Mouse (Mus musculus) hindbrain, embryonic 10.5 days (tissue): ENCODE results near the gene Cyp11a1. TPM values are rescaled to one million over a fixed set of nuclear protein-coding genes. Genes with fewer than 3 reads are reported as not detected.
A peak's percentile ranks its signal among the peaks of the same experiment; 100 is the strongest.

Source experiments
- DNase-seq: peaks from one replicate; pipeline ENCODE4 v3.0.0-alpha.2; 2017; ENCODE audit warnings: low spot score
- H3K27ac ChIP-seq: fragments of 300-500 bp; sonication (generic); 2 replicates; pipeline ENCODE4 v1.5.1; 2016; ENCODE audit warnings: mild to moderate bottlenecking, moderate library complexity
- H3K27me3 ChIP-seq: fragments of 300-500 bp; sonication (generic); 2 replicates; pipeline ENCODE4 v1.6.1; 2016; ENCODE audit warnings: mild to moderate bottlenecking; ENCODE audit not compliant: poor library complexity, insufficient read depth, severe bottlenecking
- H3K36me3 ChIP-seq: fragments of 300-500 bp; sonication (generic); 2 replicates; pipeline ENCODE4 v1.6.1; 2016; ENCODE audit warnings: mild to moderate bottlenecking, moderate library complexity
- H3K4me1 ChIP-seq: fragments of 300-500 bp; sonication (generic); replicated peaks from 2 replicates; pipeline ENCODE4 v1.6.1; 2016; ENCODE audit warnings: mild to moderate bottlenecking
- H3K4me3 ChIP-seq: fragments of 300-500 bp; sonication (generic); 2 replicates; pipeline ENCODE4 v1.5.1; 2016; ENCODE audit warnings: mild to moderate bottlenecking, moderate library complexity
- H3K9me3 ChIP-seq: fragments of 300-500 bp; sonication (generic); 2 replicates; pipeline ENCODE4 v1.6.1; 2016; ENCODE audit warnings: mild to moderate bottlenecking, moderate library complexity
- WGBS: fragments of 180-500 bp; shearing (Covaris S2); methylation state at CpG from one replicate; pipeline ENCODE4 v1.1.7; 2016; 5-methylcytosine and 5-hydroxymethylcytosine counted together
- polyA plus RNA-seq: library from polyadenylated mRNA; unstranded; fragments of >200 nt; fragmentation: Nextera tagmentation; extraction: Ambion mirVana; gene quantifications from 2 replicates; pipeline ENCODE4 v1.2.1, GENCODE M21; 2016

Gene Cyp11a1
- polyA plus RNA-seq, 1 experiment from 2014 or later: not detected

DNA sequence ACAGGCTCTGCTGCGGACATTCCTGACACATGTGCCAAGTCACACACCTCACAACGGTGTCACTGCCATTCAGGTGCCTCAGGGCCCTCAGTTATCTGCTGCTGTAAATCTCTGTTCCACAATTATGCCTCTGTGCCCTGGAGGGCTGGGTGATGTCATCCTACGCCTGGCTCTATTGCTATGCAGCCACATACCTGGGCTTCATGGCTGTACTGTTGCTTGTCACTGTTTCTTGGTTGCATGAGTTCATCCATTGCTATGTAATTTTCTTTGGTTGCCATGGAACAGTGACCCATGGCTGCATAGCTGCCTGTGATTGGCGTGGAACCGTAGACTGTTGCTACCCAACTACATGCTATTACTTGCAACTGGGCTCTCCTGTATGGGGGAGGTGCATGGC is 49.5 kb downstream of the Cyp11a1 start:
- no peak overlapping the region for H3K4me3 ChIP-seq
- H3K36me3 ChIP-seq: no peaks in the 10 kb centered on the region
- peaks cover 46% of the 10 kb centered on the region for H3K4me1 ChIP-seq
- 79% methylated on average over 5 of the region's 5 CpGs for WGBS
- H3K27ac ChIP-seq: no peak overlapping the region
- no peak for DNase-seq
- H3K27me3 ChIP-seq: peaks cover 37% of the 10 kb centered on the region
- no peaks in the 10 kb centered on the region for H3K9me3 ChIP-seq

GRCm38 (mm10) chr9:58059920-58060319 is 53.7 kb downstream of the Cyp11a1 start:
- H3K9me3 ChIP-seq: no peaks in the 10 kb centered on the region
- H3K27me3 ChIP-seq: peaks cover 24% of the 10 kb centered on the region
- no peaks in the 10 kb centered on the region for H3K36me3 ChIP-seq
- WGBS: 47% methylated on average over 1 of the region's 1 CpGs
- no peak overlapping the region for H3K27ac ChIP-seq
- no peak overlapping the region for H3K4me3 ChIP-seq
- H3K4me1 ChIP-seq: peaks cover 48% of the 10 kb centered on the region
- no peak for DNase-seq

- Histone ChIP-seq H3K27ac (peak overlapping the region; percentile 62), H3K4me3 (no peak overlapping the region), H3K4me1 (peaks cover 47% of the 10 kb centered on the region), H3K27me3 (peaks cover 23% of the 10 kb centered on the region), H3K9me3 (no peaks in the 10 kb centered on the region), H3K36me3 (no peaks in the 10 kb centered on the region)
- peak; percentile 83 for DNase-seq
- 8% methylated on average over 23 of the region's 23 CpGs for WGBS
Measured at GRCm38 (mm10) chr9:58060677-58061667, 54.8 kb downstream of the Cyp11a1 start.

- no peaks in the 10 kb centered on the region for H3K9me3 ChIP-seq
- no peak within 1 kb of the TSS for H3K27ac ChIP-seq
- 28% methylated on average over 3 of the region's 3 CpGs for whole genome bisulfite sequencing
- no peak for DNase-seq
- H3K4me3 ChIP-seq: no peak within 1 kb of the TSS
- H3K4me1 ChIP-seq: peaks cover 57% of the 10 kb centered on the region
- H3K27me3 ChIP-seq: peaks cover 18% of the 10 kb centered on the region
- H3K36me3 ChIP-seq: no peaks in the 10 kb centered on the region
Measured at GRCm38 (mm10) chr9:58063531-58063930, 57.3 kb downstream of the Cyp11a1 start, which contains the start of gene Stra6. Gene Stra6 (plus strand): TSS chr9:58063788.

DNA sequence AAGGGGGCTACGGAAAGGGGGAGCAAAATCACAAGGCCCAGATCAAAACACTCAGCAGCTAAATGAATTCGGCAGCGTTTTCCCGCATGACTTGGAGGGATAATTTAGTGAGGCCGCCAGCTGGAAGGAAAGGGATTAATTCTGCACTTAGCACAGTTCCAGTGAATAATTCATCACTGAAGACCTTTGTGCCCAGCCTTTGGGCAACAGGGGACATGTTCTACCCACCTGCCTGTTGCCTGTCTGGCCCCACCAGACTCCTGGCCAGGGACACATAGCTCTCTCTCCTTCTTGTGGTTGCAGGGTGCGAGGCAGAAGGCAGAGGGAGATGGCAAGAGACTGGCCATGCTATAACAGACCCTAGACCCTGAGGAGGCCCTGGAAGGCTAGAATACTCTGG is 59.3 kb downstream of the Cyp11a1 start:
- Histone ChIP-seq H3K4me1 (peaks cover 51% of the 10 kb centered on the region), H3K36me3 (no peaks in the 10 kb centered on the region), H3K27me3 (peaks cover 18% of the 10 kb centered on the region), H3K27ac (no peak overlapping the region), H3K4me3 (no peak overlapping the region), H3K9me3 (no peaks in the 10 kb centered on the region)
- DNase-seq: no peak
- 60% methylated on average over 6 of the region's 6 CpGs for WGBS

GRCm38 (mm10) chr9:58065977-58066730 is 59.9 kb downstream of the Cyp11a1 start:
- Histone ChIP-seq H3K9me3 (no peaks in the 10 kb centered on the region), H3K4me3 (no peak overlapping the region), H3K27me3 (peaks cover 18% of the 10 kb centered on the region), H3K36me3 (no peaks in the 10 kb centered on the region), H3K27ac (no peak overlapping the region), H3K4me1 (peaks cover 49% of the 10 kb centered on the region)
- WGBS: 78% methylated on average over 6 of the region's 6 CpGs
- DNase-seq: no peak

GRCm38 (mm10) chr9:58066731-58067095 is 60.5 kb downstream of the Cyp11a1 start:
- no peak overlapping the region for H3K27ac ChIP-seq
- H3K4me1 ChIP-seq: peaks cover 49% of the 10 kb centered on the region
- no peak for DNase-seq

DNA sequence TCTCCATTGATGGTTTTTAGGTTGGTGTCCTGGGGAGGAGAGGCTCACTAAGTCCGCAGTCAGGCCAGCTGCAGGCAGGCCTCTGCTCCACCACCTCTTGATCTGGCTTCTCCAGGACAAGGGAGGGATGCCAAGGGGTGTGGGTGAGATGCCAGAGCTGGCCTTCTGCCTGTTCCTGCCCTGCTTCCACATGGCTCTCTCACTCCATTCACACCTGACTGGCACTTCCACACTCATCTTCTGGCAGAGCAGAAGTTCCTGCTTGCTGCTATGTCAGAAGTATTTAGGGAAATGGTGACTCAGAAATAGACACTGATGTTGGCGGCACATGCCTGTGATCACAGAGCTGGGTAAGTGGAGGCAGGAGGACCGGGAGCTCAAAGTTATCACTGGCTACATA is 61.3 kb downstream of the Cyp11a1 start:
- H3K9me3 ChIP-seq: no peaks in the 10 kb centered on the region
- 87% methylated on average over 3 of the region's 3 CpGs for WGBS
- no peaks in the 10 kb centered on the region for H3K36me3 ChIP-seq
- H3K27ac ChIP-seq: peak overlapping the region; percentile 19; the same call in 1 of the 2 replicates
- H3K4me1 ChIP-seq: peaks cover 55% of the 10 kb centered on the region
- peaks cover 11% of the 10 kb centered on the region; the same call in 1 of the 2 replicates for H3K27me3 ChIP-seq
- no peak overlapping the region for H3K4me3 ChIP-seq
- DNase-seq: no peak

More at GRCm38 (mm10) chr9:58066731-58067095, 60.5 kb downstream of the Cyp11a1 start:
- no peak overlapping the region for H3K4me3 ChIP-seq
- WGBS: 88% methylated on average over 6 of the region's 6 CpGs
- H3K27me3 ChIP-seq: peaks cover 12% of the 10 kb centered on the region; the same call in 1 of the 2 replicates
- no peaks in the 10 kb centered on the region for H3K9me3 ChIP-seq
- H3K36me3 ChIP-seq: no peaks in the 10 kb centered on the region

DNA sequence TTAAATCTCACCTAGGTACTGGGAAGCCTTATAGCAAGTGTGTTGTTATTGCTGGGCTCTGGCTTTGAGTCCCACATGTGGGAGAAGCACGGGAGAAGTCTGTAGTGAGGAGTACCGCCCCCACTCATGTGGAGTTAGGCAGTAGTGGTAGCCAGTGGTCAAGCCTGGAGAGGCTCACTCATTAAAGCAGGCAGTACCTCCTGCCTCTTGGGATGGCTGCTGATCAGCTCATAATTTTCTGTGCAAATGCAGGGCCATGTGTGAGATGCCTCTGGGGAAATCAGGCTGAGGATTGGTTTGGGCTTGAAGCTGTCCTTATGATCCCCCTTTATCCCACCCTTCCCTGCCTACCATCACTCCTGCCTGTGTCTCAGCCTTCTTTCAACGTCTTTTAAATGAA is 68.3 kb downstream of the Cyp11a1 start:
- H3K36me3 ChIP-seq: no peaks in the 10 kb centered on the region
- 0 out of 2 replicates have a peak, but pooled peaks cover 10% of the 10 kb centered on the region for H3K27me3 ChIP-seq
- no peaks in the 10 kb centered on the region for H3K9me3 ChIP-seq
- WGBS: 58% methylated on average over 3 of the region's 3 CpGs
- peaks cover 39% of the 10 kb centered on the region for H3K4me1 ChIP-seq
- H3K27ac ChIP-seq: no peak overlapping the region
- no peak for DNase-seq
- H3K4me3 ChIP-seq: no peak overlapping the region

Other genes starting within 250 kb of the Cyp11a1 start
- 90.7 and 105 TPM in 2 replicates for gene Clk3, start 240.6 kb upstream of the Cyp11a1 start, polyA plus RNA-seq
- gene Arid3b, start 169.6 kb upstream of the Cyp11a1 start, polyA plus RNA-seq: 42.7 and 57.7 TPM in 2 replicates
- gene Ubl7, start 95.4 kb upstream of the Cyp11a1 start, polyA plus RNA-seq: 118 and 143 TPM in 2 replicates
- gene Sema7a, start 66.3 kb upstream of the Cyp11a1 start, polyA plus RNA-seq: 0.71 and 1.6 TPM in 2 replicates
- 11.2 and 15.8 TPM in 2 replicates for gene Stra6, start 57.4 kb downstream of the Cyp11a1 start, polyA plus RNA-seq
- gene Ccdc33, start 112.4 kb downstream of the Cyp11a1 start, polyA plus RNA-seq: 0.90 and 0.99 TPM in 2 replicates
- 9.9 and 14.0 TPM in 2 replicates for gene Islr, start 197.9 kb downstream of the Cyp11a1 start, polyA plus RNA-seq
- 1.5 and 6.6 TPM in 2 replicates for gene Islr2, start 197.9 kb downstream of the Cyp11a1 start, polyA plus RNA-seq
- gene Pml, start 243.4 kb downstream of the Cyp11a1 start, polyA plus RNA-seq: 9.5 and 13.5 TPM in 2 replicates
- gene Stoml1, start 246.8 kb downstream of the Cyp11a1 start, polyA plus RNA-seq: 27.7 and 39.8 TPM in 2 replicates